Mouse (Mus musculus) forebrain, embryonic 12.5 days (tissue): ENCODE data around the gene Fsd2. TPM values are rescaled to one million over a fixed set of nuclear protein-coding genes. Genes with fewer than 3 reads are reported as not detected.
A peak's percentile ranks its signal among the peaks of the same experiment; 100 is the strongest.

Experiments
- ATAC-seq: fragments of 200-750 bp; cut with Nextera tagmentation; 2 replicates; pipeline ENCODE4 v1.8.0; 2017; ENCODE audit warnings: moderate TSS enrichment; ENCODE audit not compliant: low FRiP score
- H3K27ac ChIP-seq: fragments of 300-500 bp; sonication (generic); 2 replicates; pipeline ENCODE4 v1.5.1; 2016; ENCODE audit warnings: mild to moderate bottlenecking
- H3K27me3 ChIP-seq: fragments of 300-500 bp; sonication (generic); 2 replicates; pipeline ENCODE4 v1.6.1; 2016; ENCODE audit warnings: mild to moderate bottlenecking
- H3K36me3 ChIP-seq: fragments of 300-500 bp; sonication (generic); replicated peaks from 2 replicates; pipeline ENCODE4 v1.6.1; 2016; ENCODE audit warnings: mild to moderate bottlenecking
- H3K4me1 ChIP-seq: fragments of 300-500 bp; sonication (generic); 2 replicates; pipeline ENCODE4 v1.6.1; 2016
- H3K4me2 ChIP-seq: fragments of 300-500 bp; sonication (generic); 2 replicates; pipeline ENCODE4 v1.6.1; 2016; ENCODE audit warnings: mild to moderate bottlenecking, moderate library complexity
- H3K4me3 ChIP-seq: fragments of 300-500 bp; sonication (generic); replicated peaks from 2 replicates; pipeline ENCODE4 v1.5.1; 2016; ENCODE audit warnings: mild to moderate bottlenecking
- H3K9ac ChIP-seq: fragments of 300-500 bp; sonication (generic); 2 replicates; pipeline ENCODE4 v1.6.1; 2016; ENCODE audit warnings: mild to moderate bottlenecking
- H3K9me3 ChIP-seq: fragments of 300-500 bp; sonication (generic); 2 replicates; pipeline ENCODE4 v1.6.1; 2016
- WGBS: fragments of 180-500 bp; shearing (Covaris S2); methylation state at CpG from one replicate; pipeline ENCODE4 v1.1.7; 2016; 5-methylcytosine and 5-hydroxymethylcytosine counted together
- polyA plus RNA-seq: library from polyadenylated mRNA; unstranded; fragments of >200 nt; fragmentation: Nextera tagmentation; extraction: Ambion mirVana; gene quantifications from 2 replicates; pipeline ENCODE4 v1.2.1, GENCODE M21; 2016

The Fsd2 gene
- polyA plus RNA-seq, 1 experiment from 2014 or later = 0.31 TPM

GRCm38 (mm10) chr7:81592686-81593085, 25.9 kb upstream of the Fsd2 start:
- H3K36me3 ChIP-seq = peaks cover 62% of the 10 kb centered on the region
- ATAC-seq = no peak
- H3K4me3 ChIP-seq = no peak overlapping the region
- WGBS = 90% methylated on average over 9 of the region's 9 CpGs
- no peak overlapping the region for H3K4me2 ChIP-seq
- H3K27me3 ChIP-seq = no peaks in the 10 kb centered on the region
- no peaks in the 10 kb centered on the region for H3K4me1 ChIP-seq
- no peak overlapping the region for H3K9ac ChIP-seq
- no peak overlapping the region for H3K27ac ChIP-seq
- H3K9me3 ChIP-seq = no peaks in the 10 kb centered on the region

GRCm38 (mm10) chr7:81587238-81587637, 20.5 kb upstream of the Fsd2 start:
- H3K36me3 ChIP-seq = peaks cover 42% of the 10 kb centered on the region
- H3K9ac ChIP-seq = no peak overlapping the region
- ATAC-seq = no peak
- H3K4me3 ChIP-seq = no peak overlapping the region
- H3K27me3 ChIP-seq = no peaks in the 10 kb centered on the region
- WGBS = 84% methylated on average over 4 of the region's 4 CpGs
- no peak overlapping the region for H3K4me2 ChIP-seq
- no peaks in the 10 kb centered on the region for H3K9me3 ChIP-seq
- H3K4me1 ChIP-seq = no peaks in the 10 kb centered on the region
- H3K27ac ChIP-seq = no peak overlapping the region

- no peak for ATAC-seq
- no peak overlapping the region for H3K4me3 ChIP-seq
- no peaks in the 10 kb centered on the region for H3K4me1 ChIP-seq
- no peak overlapping the region for H3K4me2 ChIP-seq
- WGBS = 92% methylated on average over 7 of the region's 7 CpGs
- peaks cover 32% of the 10 kb centered on the region for H3K36me3 ChIP-seq
- H3K27ac ChIP-seq = no peak overlapping the region
- H3K9me3 ChIP-seq = no peaks in the 10 kb centered on the region
- H3K9ac ChIP-seq = no peak overlapping the region
- H3K27me3 ChIP-seq = no peaks in the 10 kb centered on the region
These were observed 18.6 kb upstream of the Fsd2 start for GRCm38 (mm10) chr7:81585326-81585725.

GRCm38 (mm10) chr7:81583512-81583911, 16.8 kb upstream of the Fsd2 start:
- Histone ChIP-seq H3K27me3 (no peaks in the 10 kb centered on the region), H3K9me3 (no peaks in the 10 kb centered on the region), H3K27ac (no peak overlapping the region), H3K4me2 (no peak overlapping the region), H3K9ac (no peak overlapping the region), H3K4me1 (no peaks in the 10 kb centered on the region), H3K4me3 (no peak overlapping the region), H3K36me3 (peaks cover 30% of the 10 kb centered on the region)
- no peak for ATAC-seq
- 62% methylated on average over 3 of the region's 3 CpGs for WGBS

GRCm38 (mm10) chr7:81579312-81579711, 12.6 kb upstream of the Fsd2 start:
- Histone ChIP-seq H3K9me3 (no peaks in the 10 kb centered on the region), H3K27me3 (no peaks in the 10 kb centered on the region), H3K4me1 (no peaks in the 10 kb centered on the region), H3K4me2 (no peak overlapping the region), H3K4me3 (no peak overlapping the region), H3K36me3 (peaks cover 17% of the 10 kb centered on the region), H3K9ac (no peak overlapping the region), H3K27ac (no peak overlapping the region)
- ATAC-seq = no peak
- WGBS = 90% methylated on average over 5 of the region's 5 CpGs

GRCm38 (mm10) chr7:81578413-81578812, 11.7 kb upstream of the Fsd2 start:
- ATAC-seq = no peak
- H3K4me3 ChIP-seq = no peak overlapping the region
- no peaks in the 10 kb centered on the region for H3K4me1 ChIP-seq
- no peak overlapping the region for H3K9ac ChIP-seq
- no peak overlapping the region for H3K27ac ChIP-seq
- no peak overlapping the region for H3K4me2 ChIP-seq
- H3K9me3 ChIP-seq = no peaks in the 10 kb centered on the region
- H3K27me3 ChIP-seq = no peaks in the 10 kb centered on the region
- WGBS = 89% methylated on average over 7 of the region's 7 CpGs
- H3K36me3 ChIP-seq = peaks cover 17% of the 10 kb centered on the region

GRCm38 (mm10) chr7:81577872-81578271, 11.1 kb upstream of the Fsd2 start:
- H3K4me1 ChIP-seq = peaks cover under 1% of the 10 kb centered on the region
- 92% methylated on average over 3 of the region's 3 CpGs for WGBS
- H3K36me3 ChIP-seq = peaks cover 17% of the 10 kb centered on the region
- no peak overlapping the region for H3K4me3 ChIP-seq
- H3K27me3 ChIP-seq = no peaks in the 10 kb centered on the region
- no peak overlapping the region for H3K9ac ChIP-seq
- no peak overlapping the region for H3K27ac ChIP-seq
- no peak overlapping the region for H3K4me2 ChIP-seq
- H3K9me3 ChIP-seq = no peaks in the 10 kb centered on the region
- ATAC-seq = no peak

- Histone ChIP-seq H3K4me3 (no peak overlapping the region), H3K27ac (no peak overlapping the region), H3K4me1 (peaks cover 10% of the 10 kb centered on the region), H3K9ac (no peak overlapping the region), H3K9me3 (no peaks in the 10 kb centered on the region), H3K4me2 (no peak overlapping the region), H3K27me3 (no peaks in the 10 kb centered on the region), H3K36me3 (peaks cover 17% of the 10 kb centered on the region)
- ATAC-seq = no peak
- 97% methylated on average over 10 of the region's 10 CpGs for WGBS
These were observed 8.9 kb upstream of the Fsd2 start for GRCm38 (mm10) chr7:81575606-81576005.

GRCm38 (mm10) chr7:81573821-81574220, 7.1 kb upstream of the Fsd2 start:
- peaks cover 17% of the 10 kb centered on the region for H3K36me3 ChIP-seq
- no peak overlapping the region for H3K27ac ChIP-seq
- H3K4me1 ChIP-seq = peaks cover 10% of the 10 kb centered on the region
- 93% methylated on average over 9 of the region's 9 CpGs for WGBS
- H3K4me3 ChIP-seq = no peak overlapping the region
- H3K9ac ChIP-seq = no peak overlapping the region
- ATAC-seq = no peak
- no peak overlapping the region for H3K4me2 ChIP-seq
- no peaks in the 10 kb centered on the region for H3K9me3 ChIP-seq
- H3K27me3 ChIP-seq = no peaks in the 10 kb centered on the region

GRCm38 (mm10) chr7:81573397-81573796, 6.7 kb upstream of the Fsd2 start:
- Histone ChIP-seq H3K27ac (no peak overlapping the region), H3K9me3 (no peaks in the 10 kb centered on the region), H3K4me1 (peaks cover 10% of the 10 kb centered on the region), H3K36me3 (peaks cover 14% of the 10 kb centered on the region), H3K4me3 (no peak overlapping the region), H3K9ac (no peak overlapping the region), H3K4me2 (no peak overlapping the region), H3K27me3 (no peaks in the 10 kb centered on the region)
- 91% methylated on average over 6 of the region's 6 CpGs for WGBS
- no peak for ATAC-seq

- ATAC-seq = no peak
- Histone ChIP-seq H3K27ac (no peak overlapping the region), H3K4me1 (peaks cover 10% of the 10 kb centered on the region), H3K36me3 (peaks cover 7% of the 10 kb centered on the region), H3K4me2 (peak overlapping the region; percentile 77), H3K9me3 (no peaks in the 10 kb centered on the region), H3K4me3 (peak overlapping the region; percentile 86; the same call in 1 of the 2 replicates), H3K27me3 (no peaks in the 10 kb centered on the region), H3K9ac (no peak overlapping the region)
- WGBS = 84% methylated on average over 6 of the region's 6 CpGs
These were observed 6.0 kb upstream of the Fsd2 start for GRCm38 (mm10) chr7:81572610-81573268.

- no peaks in the 10 kb centered on the region for H3K27me3 ChIP-seq
- H3K9me3 ChIP-seq = no peaks in the 10 kb centered on the region
- peak overlapping the region; percentile 77 for H3K4me2 ChIP-seq
- 20% methylated on average over 15 of the region's 15 CpGs for WGBS
- H3K9ac ChIP-seq = peak overlapping the region; percentile 85
- peaks cover 5% of the 10 kb centered on the region for H3K36me3 ChIP-seq
- peak overlapping the region; percentile 97 for H3K27ac ChIP-seq
- no peak for ATAC-seq
- peak overlapping the region; percentile 86 for H3K4me3 ChIP-seq
- H3K4me1 ChIP-seq = peaks cover 10% of the 10 kb centered on the region
These were observed 5.2 kb upstream of the Fsd2 start for GRCm38 (mm10) chr7:81571941-81572441.
